In the genomic region with DNA sequence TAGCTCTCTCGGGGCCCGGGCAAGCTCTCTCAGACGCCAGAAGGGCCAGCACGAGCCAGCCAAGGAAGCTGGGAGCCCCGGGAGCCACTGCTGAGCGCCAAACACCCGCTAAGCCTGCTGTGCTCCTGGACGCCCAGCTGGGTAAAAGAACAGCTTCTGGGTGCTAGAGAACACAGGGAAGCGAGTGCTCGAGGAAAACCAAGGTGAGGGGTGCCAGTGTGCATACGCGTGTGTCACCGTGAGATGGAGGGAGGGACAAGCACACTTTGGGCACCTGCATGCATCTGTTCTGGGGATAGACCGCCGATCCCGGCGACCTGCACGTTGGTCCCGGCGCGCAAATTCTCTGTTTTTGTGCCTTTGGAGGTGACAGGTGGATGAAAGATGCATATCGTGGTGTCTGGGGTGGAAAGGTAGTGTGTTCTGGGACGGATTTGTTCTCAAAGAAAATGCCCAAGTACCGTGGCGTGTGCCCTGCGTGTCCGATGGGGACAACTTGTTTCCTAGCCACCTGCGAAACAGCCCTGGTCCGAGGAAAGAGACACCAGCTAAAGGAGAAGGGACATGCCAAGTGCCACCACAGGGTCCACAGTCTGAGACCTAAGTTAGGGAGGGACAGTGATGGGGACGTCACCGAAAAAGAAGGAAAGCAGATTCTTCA, we compare ENCODE assay signal across 8 mouse cellular contexts. TPM values are rescaled to one million over a fixed set of nuclear protein-coding genes. Genes with fewer than 3 reads are reported as not detected.
DNase-seq lines count a peak whose midpoint lies in the region; ATAC-seq and TF ChIP-seq lines count a peak whose summit lies in the region.

No protein-coding gene starts in this region.

- no peak for TF ChIP-seq CTCF in C2C12 (IDR thresholded peaks at IDR 0.05; ENCODE audit: control insufficient read depth, insufficient read depth, insufficient read length)

- H3K79me3 ChIP-seq in C2C12 (ENCODE audit: low read depth): no peaks in the 10 kb centered on the region

- H3K27ac ChIP-seq in heart, embryonic 12.5 days (ENCODE audit: poor library complexity, severe bottlenecking): no peak overlapping the region
- no peak overlapping the region for H3K27ac ChIP-seq in forebrain, embryonic 11.5 days (ENCODE audit: low read depth, low read length)
- no peak overlapping the region for H3K27ac ChIP-seq in liver, embryonic 12.5 days

- no peak for ATAC-seq in heart, embryonic 12.5 days (ENCODE audit: insufficient number of reproducible peaks, low FRiP score)
- no peak; the same call in 1 of the 2 replicates for ATAC-seq in forebrain, embryonic 11.5 days (replicated peaks; ENCODE audit: low FRiP score)
- no peak for ATAC-seq in liver, embryonic 12.5 days
- no peak for ATAC-seq in cerebellum, adult (ENCODE audit: insufficient number of reproducible peaks, low FRiP score, low TSS enrichment)

- H3K79me2 ChIP-seq in C2C12 (ENCODE audit: control insufficient read depth, insufficient read depth): no peaks in the 10 kb centered on the region

- peak overlapping the region; percentile 73 for H3K9ac ChIP-seq in heart, embryonic 12.5 days
- peak overlapping the region; percentile 59 for H3K9ac ChIP-seq in forebrain, embryonic 11.5 days (ENCODE audit: low read length)
- H3K9ac ChIP-seq in liver, embryonic 12.5 days: 0 out of 2 replicates have a peak overlapping the region, but pooled peaks have one; percentile 8

- H3K4me3 ChIP-seq in heart, embryonic 12.5 days: peak overlapping the region; percentile 53
- H3K4me3 ChIP-seq in C2C12 (ENCODE audit: insufficient read depth, poor library complexity, severe bottlenecking): no peak overlapping the region
- H3K4me3 ChIP-seq in forebrain, embryonic 11.5 days (ENCODE audit: low read depth, low read length): peak overlapping the region; percentile 46
- peak overlapping the region; percentile 49 for H3K4me3 ChIP-seq in liver, embryonic 12.5 days

- H3ac ChIP-seq in C2C12 (ENCODE audit: control insufficient read depth, insufficient read length, low read depth): peak overlapping the region; percentile 12

- intact Hi-C loops in heart, postnatal 36 days (cut with DNase I): loop anchor here (5.0 kb wide), 1 partner anchor 442 kb away; no protein-coding TSS in a partner anchor

- peaks cover 26% of the 10 kb centered on the region for H3K4me1 ChIP-seq in heart, embryonic 12.5 days (replicated peaks)
- peaks cover 24% of the 10 kb centered on the region for H3K4me1 ChIP-seq in forebrain, embryonic 11.5 days (replicated peaks; ENCODE audit: control insufficient read depth, insufficient read depth, low read length)
- peaks cover 26% of the 10 kb centered on the region for H3K4me1 ChIP-seq in liver, embryonic 12.5 days

- DNase-seq in heart, postnatal 36 days: no peak
- no peak for DNase-seq in forebrain, embryonic 11.5 days (ENCODE audit: low spot score)
- no peak for DNase-seq in ovary, postnatal 14 days (ENCODE audit: low spot score)
- no peak for DNase-seq in gastrocnemius, adult 18-20 months (ENCODE audit: low spot score)

- WGBS in heart, embryonic 12.5 days: 3% methylated on average over 31 of the region's 31 CpGs
- 1% methylated on average over 31 of the region's 31 CpGs for WGBS in forebrain, embryonic 11.5 days
- WGBS in liver, embryonic 12.5 days (ENCODE audit: insufficient replicate concordance): 4% methylated on average over 31 of the region's 31 CpGs

- no peaks in the 10 kb centered on the region for H3K36me3 ChIP-seq in heart, embryonic 12.5 days
- no peaks in the 10 kb centered on the region for H3K36me3 ChIP-seq in C2C12 (ENCODE audit: control insufficient read depth, insufficient read depth)
- no peaks in the 10 kb centered on the region for H3K36me3 ChIP-seq in forebrain, embryonic 11.5 days (ENCODE audit: control insufficient read depth, insufficient read depth, low read length)
- H3K36me3 ChIP-seq in liver, embryonic 12.5 days: no peaks in the 10 kb centered on the region

- peak overlapping the region; percentile 98 for H3K4me2 ChIP-seq in heart, embryonic 12.5 days
- peak overlapping the region; percentile 98 for H3K4me2 ChIP-seq in forebrain, embryonic 11.5 days (ENCODE audit: low read depth, low read length, severe bottlenecking)
- H3K4me2 ChIP-seq in liver, embryonic 12.5 days: peak overlapping the region; percentile 67

- peaks cover 52% of the 10 kb centered on the region for H3K27me3 ChIP-seq in heart, embryonic 12.5 days (replicated peaks)
- peaks cover 6% of the 10 kb centered on the region for H3K27me3 ChIP-seq in C2C12 (ENCODE audit: control insufficient read depth, insufficient read depth, insufficient read length)
- H3K27me3 ChIP-seq in forebrain, embryonic 11.5 days (ENCODE audit: control insufficient read depth, insufficient read depth, low read length): peaks cover 33% of the 10 kb centered on the region
- H3K27me3 ChIP-seq in liver, embryonic 12.5 days (replicated peaks): peaks cover 56% of the 10 kb centered on the region

- no peaks in the 10 kb centered on the region for H3K9me3 ChIP-seq in heart, embryonic 12.5 days (replicated peaks)
- H3K9me3 ChIP-seq in forebrain, embryonic 11.5 days (ENCODE audit: control insufficient read depth, low read length): no peaks in the 10 kb centered on the region
- H3K9me3 ChIP-seq in liver, embryonic 12.5 days (replicated peaks): no peaks in the 10 kb centered on the region

TF ChIP-seq in C2C12, 6 proteins besides CTCF, POLR2A, EP300 and RAD21:
- TF ChIP-seq FOSL1 (IDR thresholded peaks at IDR 0.05; ENCODE audit: insufficient read depth, low read length, poor library complexity, severe bottlenecking): no peak
- no peak for TF ChIP-seq USF1 (IDR thresholded peaks at IDR 0.05; ENCODE audit: low read depth)
TF ChIP-seq in C2C12: peak in this region for 0.

RNA-seq across cellular contexts. Expression of gene Sstr2, which starts 0.4 kb away (rescaled TPM):
- polyA plus RNA-seq in heart, embryonic 12.5 days (2016; fragmentation: Nextera tagmentation; extraction: Ambion mirVana): 0.19 and 0.42 TPM in 2 replicates
- total RNA-seq in heart, postnatal 36 days (2021): not detected
- 0.30 TPM for polyA plus RNA-seq in C2C12 (2012; fragmentation: generic; extraction: Trizol)
- 10.5 and 10.7 TPM in 2 replicates for polyA plus RNA-seq in forebrain, embryonic 11.5 days (2014; fragmentation: Nextera tagmentation; extraction: Ambion mirVana)
- polyA plus RNA-seq in liver, embryonic 12.5 days (2016; fragmentation: Nextera tagmentation; extraction: Ambion mirVana): 2.2 and 2.7 TPM in 2 replicates
- total RNA-seq in gastrocnemius, adult 18-20 months (2021): not detected

RNA-seq across cellular contexts. Expression of gene Cog1, which starts 29.4 kb away (rescaled TPM):
- 20.9 and 21.7 TPM in 2 replicates for polyA plus RNA-seq in heart, embryonic 12.5 days (2016; fragmentation: Nextera tagmentation; extraction: Ambion mirVana)
- total RNA-seq in heart, postnatal 36 days (2021): 10 to 100 TPM; 17.6 to 18.3 TPM
- polyA plus RNA-seq in C2C12 (2012; fragmentation: generic; extraction: Trizol): 21.2 TPM
- polyA plus RNA-seq in forebrain, embryonic 11.5 days (2014; fragmentation: Nextera tagmentation; extraction: Ambion mirVana): 36.2 and 39.4 TPM in 2 replicates
- polyA plus RNA-seq in liver, embryonic 12.5 days (2016; fragmentation: Nextera tagmentation; extraction: Ambion mirVana): 19.4 and 21.7 TPM in 2 replicates
- total RNA-seq in gastrocnemius, adult 18-20 months (2021): 10 to 100 TPM; 19.9 to 21.8 TPM

RNA-seq across cellular contexts. Expression of gene Slc39a11, which starts 30.3 kb away (rescaled TPM):
- 19.0 and 22.4 TPM in 2 replicates for polyA plus RNA-seq in heart, embryonic 12.5 days (2016; fragmentation: Nextera tagmentation; extraction: Ambion mirVana)
- total RNA-seq in heart, postnatal 36 days (2021): 1 to 10 TPM; 2.6 to 3.9 TPM
- 10.0 TPM for polyA plus RNA-seq in C2C12 (2012; fragmentation: generic; extraction: Trizol)
- polyA plus RNA-seq in forebrain, embryonic 11.5 days (2014; fragmentation: Nextera tagmentation; extraction: Ambion mirVana): 18.4 and 20.6 TPM in 2 replicates
- 18.0 and 18.3 TPM in 2 replicates for polyA plus RNA-seq in liver, embryonic 12.5 days (2016; fragmentation: Nextera tagmentation; extraction: Ambion mirVana)
- 1 to 10 TPM; 1.5 to 2.4 TPM for total RNA-seq in gastrocnemius, adult 18-20 months (2021)

Comparison
In these comparisons a context has a peak if more than half of its experiments do, and no peak if none do; other contexts are left out.
1. H3K9ac ChIP-seq: peak in every context shown above with its lines; median percentile 73 in heart, embryonic 12.5 days; 59 in forebrain, embryonic 11.5 days; 8 in liver, embryonic 12.5 days.